Mouse (Mus musculus): Measurements from ENCODE around the gene Cdk17.
A peak's percentile ranks its signal among the peaks of the same experiment; 100 is the strongest.

The Cdk17 gene

GRCm38 (mm10) chr10:93291352-93291751 lies 130.7 kb downstream of the Cdk17 start:
- DNase-seq, result peak; percentile 63

- peak; percentile 90 for DNase-seq
Measured at GRCm38 (mm10) chr10:93291843-93292242, 131.2 kb downstream of the Cdk17 start.

- DNase-seq, result no peak
Measured at GRCm38 (mm10) chr10:93293621-93294020, 132.9 kb downstream of the Cdk17 start.

- peak; percentile 59 for DNase-seq
Measured at GRCm38 (mm10) chr10:93294547-93295219, 134.0 kb downstream of the Cdk17 start.

- DNase-seq, result no peak
Measured at GRCm38 (mm10) chr10:93297774-93298173, 137.1 kb downstream of the Cdk17 start.

GRCm38 (mm10) chr10:93298208-93298607 lies 137.5 kb downstream of the Cdk17 start:
- no peak for DNase-seq

GRCm38 (mm10) chr10:93301831-93302230 lies 141.2 kb downstream of the Cdk17 start:
- DNase-seq, result no peak

- no peak for DNase-seq
Measured at GRCm38 (mm10) chr10:93303231-93303630, 142.6 kb downstream of the Cdk17 start.

- DNase-seq, result no peak
Measured at GRCm38 (mm10) chr10:93305946-93306345, 145.3 kb downstream of the Cdk17 start.

- no peak for DNase-seq
Measured at GRCm38 (mm10) chr10:93306367-93306766, 145.7 kb downstream of the Cdk17 start.

GRCm38 (mm10) chr10:93309131-93309933 lies 148.7 kb downstream of the Cdk17 start:
- DNase-seq, result peak; percentile 77

GRCm38 (mm10) chr10:93309934-93310621 lies 149.4 kb downstream of the Cdk17 start:
- DNase-seq, result peak; percentile 65

- DNase-seq, result peak; percentile 83
Measured at GRCm38 (mm10) chr10:93310721-93311411, 150.2 kb downstream of the Cdk17 start, which contains the start of gene Elk3. Elk3 (minus strand) TSS chr10:93311135.

GRCm38 (mm10) chr10:93311576-93311975 lies 150.9 kb downstream of the Cdk17 start:
- DNase-seq, result peak; percentile 49

Measured in embryo, embryonic 11 days (tissue).